Comparison of ENCODE assay signal across 28 mouse cellular contexts in genomic region chr13:73575051-73575450, GRCm38 (mm10). TPM values are rescaled to one million over a fixed set of nuclear protein-coding genes. Genes with fewer than 3 reads are reported as not detected.
"Had no signal": no experiment of that assay in that cellular context is flagged by ENCODE, and none has a peak within 500 bp of the region (broad histone marks: within the 10 kb centered on the region; RNA-seq: fewer than 3 reads in every experiment).

No protein-coding gene starts in this region.

- H3K4me3 ChIP-seq: gastrocnemius, adult 2 months; heart, embryonic 10.5 days; heart, embryonic 12.5 days; hindbrain, embryonic 13.5 days; hindbrain, embryonic 15.5 days; layer of hippocampus, adult 2 months; left cerebral cortex, adult 2 months; limb, embryonic 10.5 days; limb, embryonic 12.5 days; liver, embryonic 13.5 days; liver, embryonic 15.5 days had no signal

- H3K4me2 ChIP-seq: heart, embryonic 12.5 days; hindbrain, embryonic 13.5 days; hindbrain, embryonic 15.5 days; limb, embryonic 12.5 days; liver, embryonic 11.5 days; liver, embryonic 13.5 days; liver, embryonic 15.5 days had no signal

- H3K4me1 ChIP-seq: heart, embryonic 10.5 days; heart, embryonic 12.5 days; hindbrain, embryonic 13.5 days; hindbrain, embryonic 15.5 days; limb, embryonic 10.5 days; limb, embryonic 12.5 days; liver, embryonic 13.5 days; liver, embryonic 15.5 days had no signal

- H3K9me3 ChIP-seq: heart, embryonic 10.5 days; heart, embryonic 12.5 days; hindbrain, embryonic 13.5 days; hindbrain, embryonic 15.5 days; limb, embryonic 10.5 days; limb, embryonic 12.5 days; liver, embryonic 13.5 days; liver, embryonic 15.5 days had no signal

- ATAC-seq: hindbrain, postnatal 0 days; intestine, postnatal 0 days had no signal

- H3K36me3 ChIP-seq: heart, embryonic 10.5 days; heart, embryonic 12.5 days; hindbrain, embryonic 13.5 days; hindbrain, embryonic 15.5 days; limb, embryonic 10.5 days; limb, embryonic 12.5 days; liver, embryonic 13.5 days; liver, embryonic 15.5 days had no signal

- H3K27me3 ChIP-seq: heart, embryonic 12.5 days; hindbrain, embryonic 13.5 days; hindbrain, embryonic 15.5 days; liver, embryonic 13.5 days; liver, embryonic 15.5 days had no signal

- H3K27ac ChIP-seq: gastrocnemius, adult 2 months; heart, embryonic 10.5 days; hindbrain, embryonic 13.5 days; hindbrain, embryonic 15.5 days; hindbrain, postnatal 0 days; layer of hippocampus, adult 2 months; left cerebral cortex, adult 2 months; limb, embryonic 10.5 days; limb, embryonic 12.5 days; liver, embryonic 13.5 days; liver, embryonic 15.5 days had no signal

- DNase-seq: gastrocnemius, adult 2 months; gastrocnemius, postnatal 14 days; gastrocnemius, postnatal 36 days; heart, adult 18-20 months; heart, postnatal 10 days; heart, postnatal 36 days; kidney, adult 18-20 months; kidney, postnatal 10 days; kidney, postnatal 25 days; kidney, postnatal 4 days; liver; liver, embryonic 13.5 days had no signal

- H3K9ac ChIP-seq: heart, embryonic 12.5 days; hindbrain, embryonic 13.5 days; hindbrain, embryonic 15.5 days; limb, embryonic 12.5 days; liver, embryonic 13.5 days; liver, embryonic 15.5 days had no signal

RNA-seq across cellular contexts. Expression of gene Slc6a3, which starts 38.5 kb away (rescaled TPM):
- total RNA-seq: gastrocnemius, adult 2 months; gastrocnemius, postnatal 14 days; gastrocnemius, postnatal 36 days; heart, adult 18-20 months; heart, adult 8-10 months; heart, postnatal 10 days; heart, postnatal 36 days; hematopoietic stem cell, adult 5-6 weeks had no signal
- polyA plus RNA-seq: gonadal fat pad, adult 2 months; kidney, embryonic 14.5 days; limb, embryonic 10.5 days had no signal

RNA-seq across cellular contexts. Expression of gene Tert, which starts 51.7 kb away (rescaled TPM):
- total RNA-seq: heart, postnatal 36 days had no signal
